Mouse (Mus musculus) heart, postnatal 14 days (tissue): ENCODE measurements at regions not wholly inside any gene's neighbourhood (a gene's known extent, or its start where the extent isn't known, plus 50 kb on each side); places are given as distances from the start of the nearest gene placed in this dataset.

Experiments used
- DNase-seq, 2 experiments: peaks; one replicate each; pipeline ENCODE4 v3.0.0; 2021 to 2022
- intact Hi-C: fragments of 180-260 bp; cut with DNase I; formaldehyde crosslinking; loops from one replicate; pipeline ENCODE4 v1.15.1; 2025

GRCm38 (mm10) chr17:45294256-45294865, 139.2 kb downstream of the Cdc5l start:
- intact Hi-C loops: no loop called here

GRCm38 (mm10) chr17:45292883-45293282, 140.7 kb downstream of the Cdc5l start:
- DNase-seq: no peak
- intact Hi-C loops: no loop called here

More at GRCm38 (mm10) chr17:45294256-45294865, 139.2 kb downstream of the Cdc5l start:
- DNase-seq: no peak

GRCm38 (mm10) chr17:45291052-45291451, 142.5 kb downstream of the Cdc5l start:
- intact Hi-C loops: no loop called here
- no peak for DNase-seq

- intact Hi-C loops: no loop called here
- DNase-seq: no peak
Measured at GRCm38 (mm10) chr17:45285621-45286189, 147.8 kb downstream of the Cdc5l start.

GRCm38 (mm10) chr17:45281554-45281953, 152.0 kb downstream of the Cdc5l start:
- intact Hi-C loops: no loop called here
- DNase-seq: no peak

GRCm38 (mm10) chr17:45279811-45280205, 153.7 kb downstream of the Cdc5l start:
- DNase-seq: no peak

GRCm38 (mm10) chr17:45279075-45279810, 154.3 kb downstream of the Cdc5l start:
- intact Hi-C loops: no loop called here
- no peak for DNase-seq

More at GRCm38 (mm10) chr17:45279811-45280205, 153.7 kb downstream of the Cdc5l start:
- intact Hi-C loops: no loop called here

- no peak for DNase-seq
- intact Hi-C loops: no loop called here
Measured at GRCm38 (mm10) chr17:45277516-45277915, 156.0 kb downstream of the Cdc5l start.

GRCm38 (mm10) chr17:45276686-45277405, 156.7 kb downstream of the Cdc5l start:
- no peak for DNase-seq
- intact Hi-C loops: no loop called here

- DNase-seq: peak in 1 of 2 experiments; percentile 10
Measured at GRCm38 (mm10) chr17:45274894-45275293, 158.6 kb downstream of the Cdc5l start.

GRCm38 (mm10) chr17:45266776-45267175, 166.8 kb downstream of the Cdc5l start:
- intact Hi-C loops: no loop called here
- no peak for DNase-seq

More at GRCm38 (mm10) chr17:45274894-45275293, 158.6 kb downstream of the Cdc5l start:
- intact Hi-C loops: no loop called here

GRCm38 (mm10) chr17:45265587-45265986, 167.9 kb downstream of the Cdc5l start:
- no peak for DNase-seq
- intact Hi-C loops: no loop called here

- no peak for DNase-seq
- intact Hi-C loops: no loop called here
Measured at GRCm38 (mm10) chr17:45264434-45264833, 169.1 kb downstream of the Cdc5l start.

- DNase-seq: no peak
Measured at GRCm38 (mm10) chr17:45260421-45260820, 173.1 kb downstream of the Cdc5l start.

GRCm38 (mm10) chr17:45258007-45258406, 175.5 kb downstream of the Cdc5l start:
- no peak for DNase-seq
- intact Hi-C loops: loop anchor here (10.0 kb wide), 1 partner anchor 1103 kb away; no protein-coding TSS in a partner anchor

More at GRCm38 (mm10) chr17:45260421-45260820, 173.1 kb downstream of the Cdc5l start:
- intact Hi-C loops: no loop called here

- intact Hi-C loops: loop anchor here (5.0 to 10.0 kb wide), 4 partner anchors 515 to 1098 kb away; no protein-coding TSS in a partner anchor
- no peak for DNase-seq
Measured at GRCm38 (mm10) chr17:45252593-45253230, 180.8 kb downstream of the Cdc5l start.

- intact Hi-C loops: loop anchor here (5.0 to 10.0 kb wide), 4 partner anchors 514 to 1096 kb away; no protein-coding TSS in a partner anchor
- peak; percentile 66 to 84 for DNase-seq
Measured at GRCm38 (mm10) chr17:45251034-45251730, 182.4 kb downstream of the Cdc5l start.

- no peak for DNase-seq
- intact Hi-C loops: loop anchor here (5.0 to 10.0 kb wide), 4 partner anchors 513 to 1096 kb away; no protein-coding TSS in a partner anchor
Measured at GRCm38 (mm10) chr17:45250450-45250849, 183.1 kb downstream of the Cdc5l start.
